Mouse (Mus musculus) thymus, postnatal 10 days (tissue): ENCODE measurements around the gene Cdc26.

ENCODE experiments used
- DNase-seq, 2 experiments: peaks; one replicate each; pipeline ENCODE4 v3.0.0; 2021; ENCODE audit warnings: low spot score in 2 of 2

Gene Cdc26

GRCm38 (mm10) chr4:62408601-62409282 is at the start of gene Cdc26, which contains the start of gene Prpf4:
Gene Cdc26 (minus strand): TSS chr4:62408642.
Gene Prpf4 (plus strand): TSS chr4:62408797.
- DNase-seq = peak; percentile 94 to 98

- peak; percentile 27 to 49 for DNase-seq
Observed at GRCm38 (mm10) chr4:62454995-62455394, 46.6 kb upstream of the Cdc26 start.

- DNase-seq = no peak
Observed at GRCm38 (mm10) chr4:62440986-62441385, 32.5 kb upstream of the Cdc26 start.

GRCm38 (mm10) chr4:62440544-62440943 is 32.1 kb upstream of the Cdc26 start:
- DNase-seq = no peak

GRCm38 (mm10) chr4:62439793-62440192 is 31.4 kb upstream of the Cdc26 start:
- DNase-seq = no peak

GRCm38 (mm10) chr4:62437871-62438270 is 29.4 kb upstream of the Cdc26 start:
- no peak for DNase-seq

- no peak for DNase-seq
Observed at GRCm38 (mm10) chr4:62437256-62437778, 28.9 kb upstream of the Cdc26 start.

GRCm38 (mm10) chr4:62435081-62435480 is 26.6 kb upstream of the Cdc26 start, which contains the start of gene Rnf183:
Gene Rnf183 (minus strand): TSS chr4:62435252.
- DNase-seq = no peak

GRCm38 (mm10) chr4:62433939-62434870 is 25.8 kb upstream of the Cdc26 start:
- DNase-seq = no peak

- no peak for DNase-seq
Observed at GRCm38 (mm10) chr4:62431522-62431921, 23.1 kb upstream of the Cdc26 start.

GRCm38 (mm10) chr4:62430678-62431077 is 22.2 kb upstream of the Cdc26 start:
- DNase-seq = no peak

GRCm38 (mm10) chr4:62429616-62430015 is 21.2 kb upstream of the Cdc26 start:
- DNase-seq = no peak

GRCm38 (mm10) chr4:62427978-62428758 is 19.7 kb upstream of the Cdc26 start:
- no peak for DNase-seq

- DNase-seq = no peak
Observed at GRCm38 (mm10) chr4:62425891-62426290, 17.4 kb upstream of the Cdc26 start.

GRCm38 (mm10) chr4:62419091-62419490 is 10.6 kb upstream of the Cdc26 start:
- no peak for DNase-seq

- no peak for DNase-seq
Observed at GRCm38 (mm10) chr4:62418448-62418847, 10.0 kb upstream of the Cdc26 start.

GRCm38 (mm10) chr4:62411606-62412005 is 3.2 kb upstream of the Cdc26 start:
- no peak for DNase-seq

- DNase-seq = no peak
Observed at GRCm38 (mm10) chr4:62410325-62410724, 1.9 kb upstream of the Cdc26 start.

- DNase-seq = no peak
Observed at GRCm38 (mm10) chr4:62409615-62410014, 1.2 kb upstream of the Cdc26 start.

GRCm38 (mm10) chr4:62407730-62408582 is 486 bp downstream of the Cdc26 start:
- peak; percentile 25 to 61 for DNase-seq

GRCm38 (mm10) chr4:62406133-62406532 is 2.3 kb downstream of the Cdc26 start:
- no peak for DNase-seq
